Mouse (Mus musculus): ENCODE results near the gene Rdm1. TPM values are rescaled to one million over a fixed set of nuclear protein-coding genes. Genes with fewer than 3 reads are reported as not detected.

Rdm1 gene
- polyA plus RNA-seq, 1 experiment from 2014 or later: 24.8 TPM

DNA sequence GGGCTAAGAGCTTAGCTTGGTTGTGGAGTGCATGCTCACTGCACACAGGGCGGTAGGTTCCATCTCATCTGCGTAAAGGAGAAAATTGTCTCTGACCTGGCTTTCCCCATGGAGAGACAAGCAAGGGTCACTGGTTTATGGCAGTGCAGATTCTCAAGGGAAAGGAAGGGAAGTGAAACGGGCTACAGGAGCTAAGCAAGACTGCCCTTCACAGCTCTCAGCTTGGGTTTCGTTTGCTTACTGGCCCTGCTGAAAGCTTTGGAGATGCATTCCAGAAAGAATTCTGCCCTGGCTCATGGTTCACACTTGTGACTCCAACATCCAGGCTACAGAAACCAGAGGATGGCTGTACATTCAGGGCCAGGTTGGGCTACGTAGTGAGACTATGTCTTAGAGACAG is 51.8 kb downstream of the Rdm1 start:
- Histone ChIP-seq H3K27me3 (no peaks in the 10 kb centered on the region), H3K9ac (replicated peaks) (no peak overlapping the region), H3K4me1 (replicated peaks) (peaks cover 9% of the 10 kb centered on the region), H3K9me3 (no peaks in the 10 kb centered on the region), H3K4me3 (replicated peaks) (no peak overlapping the region), H3K4me2 (replicated peaks) (no peak overlapping the region), H3K36me3 (no peaks in the 10 kb centered on the region), H3K27ac (no peak overlapping the region)
- WGBS: 78% methylated on average over 5 of the region's 5 CpGs
- no peak for ATAC-seq

DNA sequence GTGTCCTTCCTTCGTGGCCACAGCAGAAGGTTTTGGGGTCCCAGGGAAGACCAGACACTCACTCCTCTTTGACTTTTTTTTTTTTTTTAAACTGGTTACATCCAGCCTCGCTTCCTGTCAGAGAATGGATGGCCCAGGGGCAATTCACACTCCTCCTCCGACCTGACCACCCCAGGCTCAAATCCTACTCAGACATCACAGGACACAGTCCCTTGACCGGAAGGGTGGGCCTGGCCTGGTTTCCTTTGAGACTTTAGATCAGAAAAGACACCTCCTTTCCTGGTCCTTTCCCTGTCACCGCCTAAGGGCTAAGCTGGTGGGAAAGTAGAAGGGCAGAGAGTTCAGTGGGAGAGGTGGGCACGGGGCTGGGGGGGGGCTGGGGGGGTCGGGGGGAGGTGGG is 52.9 kb downstream of the Rdm1 start:
- H3K9ac ChIP-seq (replicated peaks): no peak overlapping the region
- ATAC-seq: no peak
- H3K9me3 ChIP-seq: no peaks in the 10 kb centered on the region
- H3K4me1 ChIP-seq (replicated peaks): peaks cover 9% of the 10 kb centered on the region
- H3K36me3 ChIP-seq: no peaks in the 10 kb centered on the region
- H3K4me2 ChIP-seq (replicated peaks): no peak overlapping the region
- WGBS: 67% methylated on average over 5 of the region's 7 CpGs
- no peak overlapping the region for H3K27ac ChIP-seq
- no peaks in the 10 kb centered on the region for H3K27me3 ChIP-seq
- H3K4me3 ChIP-seq (replicated peaks): no peak overlapping the region

DNA sequence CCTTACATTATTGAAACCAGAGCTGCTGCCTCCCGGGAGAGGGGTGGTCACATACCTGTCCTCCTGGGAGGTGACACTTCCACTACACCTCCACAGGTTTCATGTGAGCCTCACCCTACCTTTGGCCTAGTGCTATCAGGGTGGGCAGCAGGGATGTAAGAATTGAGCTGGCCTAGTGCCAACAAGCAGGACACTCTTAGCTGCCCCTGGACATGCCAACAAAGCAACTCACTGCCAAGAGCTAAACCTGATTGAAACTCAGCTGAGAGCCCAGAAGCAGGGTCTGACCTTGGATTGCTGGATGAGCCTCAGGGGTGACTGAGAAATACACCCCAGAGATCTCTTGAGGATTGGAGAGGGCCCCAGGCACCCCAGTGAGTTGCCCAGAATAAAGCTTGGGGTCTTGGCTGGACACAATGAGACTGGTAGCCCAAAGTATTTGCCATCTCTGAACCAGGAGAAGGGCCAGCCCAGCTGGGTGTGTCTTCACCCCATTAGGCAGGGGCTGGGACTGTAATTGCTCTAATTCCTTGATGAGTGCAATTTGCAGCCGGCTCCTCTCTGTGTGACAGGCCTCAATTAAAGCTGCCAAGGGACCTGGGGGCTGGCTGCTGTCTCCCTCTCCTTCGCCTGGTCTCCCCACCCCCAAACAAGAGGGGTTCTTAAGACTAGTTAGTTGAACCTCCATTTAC is 53.8 kb downstream of the Rdm1 start:
- WGBS: 36% methylated on average over 3 of the region's 3 CpGs
- Histone ChIP-seq H3K9ac (replicated peaks) (no peak overlapping the region), H3K4me3 (replicated peaks) (no peak overlapping the region), H3K27me3 (no peaks in the 10 kb centered on the region), H3K9me3 (no peaks in the 10 kb centered on the region), H3K27ac (peak overlapping the region; percentile 51), H3K36me3 (no peaks in the 10 kb centered on the region), H3K4me1 (replicated peaks) (peaks cover 9% of the 10 kb centered on the region), H3K4me2 (replicated peaks) (no peak overlapping the region)
- no peak for ATAC-seq

DNA sequence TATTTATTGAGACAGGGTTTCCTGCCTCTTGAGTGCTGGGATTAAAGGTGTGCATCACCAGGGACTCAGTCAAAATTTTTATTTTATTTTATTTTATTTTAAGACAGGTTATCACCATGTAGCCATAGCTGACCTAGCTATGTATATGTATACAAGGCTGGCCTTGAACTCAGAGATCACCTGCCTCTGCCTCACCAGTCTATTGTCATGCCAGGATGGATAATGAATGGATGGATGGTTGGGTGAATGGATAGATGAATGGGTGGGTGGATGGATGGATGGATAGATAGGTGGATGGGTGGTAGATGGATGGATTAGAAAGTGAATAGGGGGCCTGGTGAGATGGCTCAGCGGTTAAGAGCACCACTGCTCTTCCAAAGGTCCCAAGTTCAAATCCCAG is 55.0 kb downstream of the Rdm1 start:
- Histone ChIP-seq H3K4me2 (replicated peaks) (no peak overlapping the region), H3K4me1 (replicated peaks) (peaks cover 9% of the 10 kb centered on the region), H3K4me3 (replicated peaks) (no peak overlapping the region), H3K36me3 (no peaks in the 10 kb centered on the region), H3K9ac (replicated peaks) (no peak overlapping the region), H3K27ac (no peak overlapping the region), H3K9me3 (no peaks in the 10 kb centered on the region), H3K27me3 (no peaks in the 10 kb centered on the region)
- ATAC-seq: no peak
- 83% methylated on average over 1 of the region's 1 CpGs for WGBS

DNA sequence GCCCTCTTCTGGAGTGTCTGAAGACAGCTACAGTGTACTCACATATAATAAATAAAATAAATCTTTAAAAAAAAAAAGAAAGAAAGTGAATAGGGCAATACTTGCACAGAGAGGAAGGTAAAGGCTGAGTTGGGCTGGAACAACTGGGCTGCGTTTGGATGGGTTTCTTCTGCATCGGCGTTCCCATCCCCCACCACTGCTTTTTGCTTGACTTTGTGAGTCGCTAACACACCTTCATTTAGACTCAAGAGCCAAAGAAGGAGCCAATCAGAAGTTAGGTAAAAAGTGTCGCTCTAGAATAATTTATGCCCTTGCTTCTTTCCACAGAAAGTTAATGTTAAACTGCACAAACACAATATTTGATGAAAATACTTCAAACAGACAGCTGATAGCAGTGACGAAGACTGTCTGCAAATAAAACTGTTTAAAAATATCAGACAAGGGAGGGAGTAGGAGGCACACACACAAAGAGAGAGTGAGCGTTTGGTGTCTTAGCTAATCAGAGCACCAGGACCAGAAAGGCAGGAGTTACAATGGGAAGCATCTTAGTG is 55.5 kb downstream of the Rdm1 start:
- Histone ChIP-seq H3K4me3 (replicated peaks) (no peak overlapping the region), H3K27ac (no peak overlapping the region), H3K27me3 (no peaks in the 10 kb centered on the region), H3K36me3 (no peaks in the 10 kb centered on the region), H3K4me2 (replicated peaks) (no peak overlapping the region), H3K4me1 (replicated peaks) (peaks cover 9% of the 10 kb centered on the region), H3K9ac (replicated peaks) (no peak overlapping the region), H3K9me3 (no peaks in the 10 kb centered on the region)
- no peak for ATAC-seq
- 80% methylated on average over 7 of the region's 7 CpGs for WGBS

Other genes starting within 250 kb of the Rdm1 start
- gene Aarsd1, start 209.6 kb upstream of the Rdm1 start, polyA plus RNA-seq (2015; fragmentation: Nextera tagmentation; extraction: Ambion mirVana): 94.8 and 101 TPM in 2 replicates
- gene Gm27029, start 202.4 kb upstream of the Rdm1 start, polyA plus RNA-seq (2015; fragmentation: Nextera tagmentation; extraction: Ambion mirVana): 6.6 and 8.5 TPM in 2 replicates
- 26.2 and 26.4 TPM in 2 replicates for gene Rundc1, start 202.1 kb upstream of the Rdm1 start, polyA plus RNA-seq (2015; fragmentation: Nextera tagmentation; extraction: Ambion mirVana)
- 2.0 and 2.6 TPM in 2 replicates for gene Ptges3l, start 201.9 kb upstream of the Rdm1 start, polyA plus RNA-seq (2015; fragmentation: Nextera tagmentation; extraction: Ambion mirVana)
- 303 and 310 TPM in 2 replicates for gene Rpl27, start 184.9 kb upstream of the Rdm1 start, polyA plus RNA-seq (2015; fragmentation: Nextera tagmentation; extraction: Ambion mirVana)
- gene Ifi35, start 178.8 kb upstream of the Rdm1 start, polyA plus RNA-seq (2015; fragmentation: Nextera tagmentation; extraction: Ambion mirVana): 2.2 and 2.3 TPM in 2 replicates
- 102 and 117 TPM in 2 replicates for gene Rnd2, start 162.2 kb upstream of the Rdm1 start, polyA plus RNA-seq (2015; fragmentation: Nextera tagmentation; extraction: Ambion mirVana)
- gene Vat1, start 161.0 kb upstream of the Rdm1 start, polyA plus RNA-seq (2015; fragmentation: Nextera tagmentation; extraction: Ambion mirVana): 79.5 and 91.5 TPM in 2 replicates
- 4.7 and 5.3 TPM in 2 replicates for gene Brca1, start 75.2 kb upstream of the Rdm1 start, polyA plus RNA-seq (2015; fragmentation: Nextera tagmentation; extraction: Ambion mirVana)
- gene Nbr1, start 75.0 kb upstream of the Rdm1 start, polyA plus RNA-seq (2015; fragmentation: Nextera tagmentation; extraction: Ambion mirVana): 113 and 116 TPM in 2 replicates
- gene Tmem106a, start 45.0 kb upstream of the Rdm1 start, polyA plus RNA-seq (2015; fragmentation: Nextera tagmentation; extraction: Ambion mirVana): 2.1 and 2.7 TPM in 2 replicates
- gene Gm11634, start 27.9 kb upstream of the Rdm1 start, polyA plus RNA-seq (2015; fragmentation: Nextera tagmentation; extraction: Ambion mirVana): not detected in 2 replicates
- 5.1 and 8.4 TPM in 2 replicates for gene Arl4d, start 38.3 kb downstream of the Rdm1 start, polyA plus RNA-seq (2015; fragmentation: Nextera tagmentation; extraction: Ambion mirVana)
- 39.0 and 41.4 TPM in 2 replicates for gene Dhx8, start 105.7 kb downstream of the Rdm1 start, polyA plus RNA-seq (2015; fragmentation: Nextera tagmentation; extraction: Ambion mirVana)
- gene Etv4, start 158.2 kb downstream of the Rdm1 start, polyA plus RNA-seq (2015; fragmentation: Nextera tagmentation; extraction: Ambion mirVana): 1.9 and 4.1 TPM in 2 replicates

All from midbrain, embryonic 13.5 days (tissue).